Mouse (Mus musculus) E14TG2a.4 (cell line): ENCODE results near the gene 4930469K13Rik.

Experiments used
- CTCF ChIP-seq: conservative IDR thresholded peaks from 2 replicates; pipeline ENCODE4 v1.5.1; 2014; ENCODE audit warnings: low read length
- NANOG ChIP-seq: IDR thresholded peaks from 2 replicates; pipeline ENCODE4 v1.6.1; 2014; ENCODE audit warnings: borderline replicate concordance, low read length, mixed read lengths
- POU5F1 ChIP-seq: IDR thresholded peaks from 2 replicates; pipeline ENCODE4 v1.6.1; 2014; ENCODE audit warnings: low read length, borderline replicate concordance

DNA sequence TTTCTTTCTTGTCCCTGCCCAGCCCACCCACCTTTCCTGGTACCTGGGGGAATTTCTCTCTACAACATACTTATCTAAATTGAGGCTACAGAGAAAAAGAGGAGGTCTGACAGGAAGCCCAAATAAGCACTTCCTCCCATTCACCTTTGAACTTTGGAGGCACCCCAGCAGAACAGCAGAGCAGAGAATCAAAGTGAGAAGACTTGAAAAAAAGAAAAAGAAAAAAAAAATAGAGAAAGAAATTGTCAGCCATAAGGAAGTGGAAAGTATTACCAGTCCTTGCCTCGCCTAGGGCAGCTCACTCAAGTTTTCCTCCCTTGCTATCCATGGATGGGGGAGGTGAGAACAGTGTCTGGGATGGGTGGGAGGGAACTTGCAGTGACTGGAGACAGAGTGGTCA is 55.5 kb downstream of the 4930469K13Rik start:
- no peak for TF ChIP-seq CTCF
- TF ChIP-seq POU5F1 = no peak
- TF ChIP-seq NANOG = no peak
